ENCODE assay signal across 23 mouse cellular contexts in the genomic region with DNA sequence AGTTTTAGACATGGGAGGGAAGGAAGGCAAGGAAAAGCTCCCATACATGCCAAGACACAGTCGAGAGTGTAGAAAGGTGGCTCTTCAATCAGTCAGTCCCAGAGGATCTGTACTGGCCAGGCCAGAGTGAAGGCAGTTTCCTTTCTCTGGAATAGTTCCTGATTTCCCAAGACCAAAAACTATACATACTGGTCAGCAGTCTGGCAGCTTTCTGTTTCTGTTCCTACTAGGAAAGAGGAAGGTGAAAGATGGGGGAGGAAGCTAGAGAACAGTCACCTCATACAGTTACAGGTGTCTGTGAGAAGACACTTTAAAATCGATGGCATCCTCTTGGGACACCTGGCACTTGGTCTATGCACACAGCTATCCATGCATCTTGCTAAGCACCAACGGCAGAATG. TPM values are rescaled to one million over a fixed set of nuclear protein-coding genes. Genes with fewer than 3 reads are reported as not detected.
DNase-seq lines count a peak whose midpoint lies in the region; ATAC-seq and TF ChIP-seq lines count a peak whose summit lies in the region.
"Had no signal": no experiment of that assay in that cellular context is flagged by ENCODE, and none has a peak within 500 bp of the region (broad histone marks: within the 10 kb centered on the region; RNA-seq: fewer than 3 reads in every experiment).

No protein-coding gene starts in this region.

- DNase-seq in cerebellum, adult 8-10 months: peak; percentile 10
- no peak for DNase-seq in liver, postnatal 0 days
- no peak for DNase-seq in hindbrain, embryonic 10.5 days (ENCODE audit: low spot score)
- DNase-seq: adrenal gland, postnatal 10 days; kidney, adult 11 months; kidney, postnatal 14 days; lung, postnatal 4 days; right cerebral cortex, adult 18-20 months; spleen, adult 18-20 months had no signal

- H3K27me3 ChIP-seq in liver, postnatal 0 days (ENCODE audit: insufficient read depth, low read length): no peaks in the 10 kb centered on the region
- no peaks in the 10 kb centered on the region for H3K27me3 ChIP-seq in liver, embryonic 12.5 days (replicated peaks)
- no peaks in the 10 kb centered on the region for H3K27me3 ChIP-seq in small intestine, adult 2 months (ENCODE audit: control insufficient read depth, insufficient read depth, low read length)
- no peaks in the 10 kb centered on the region for H3K27me3 ChIP-seq in hindbrain, embryonic 10.5 days (ENCODE audit: insufficient read depth, poor library complexity, severe bottlenecking)
- no peaks in the 10 kb centered on the region for H3K27me3 ChIP-seq in hindbrain, embryonic 12.5 days
- H3K27me3 ChIP-seq: CH12.LX; forebrain, embryonic 15.5 days; hindbrain, embryonic 15.5 days; liver, embryonic 15.5 days; midbrain, embryonic 13.5 days had no signal

- no peak for TF ChIP-seq CTCF in liver, postnatal 0 days (IDR thresholded peaks at IDR 0.05; ENCODE audit: low read depth)
- TF ChIP-seq CTCF in small intestine, adult 2 months (IDR thresholded peaks at IDR 0.05; ENCODE audit: extremely low read depth, insufficient read length, insufficient replicate concordance, low read depth, low read length): no peak

- no peaks in the 10 kb centered on the region for H3K4me1 ChIP-seq in liver, postnatal 0 days (ENCODE audit: insufficient read depth)
- H3K4me1 ChIP-seq in liver, embryonic 12.5 days: no peaks in the 10 kb centered on the region
- H3K4me1 ChIP-seq in small intestine, adult 2 months (ENCODE audit: control insufficient read depth, insufficient read depth, insufficient read length, low read length): 0 out of 2 replicates have a peak, but pooled peaks cover 6% of the 10 kb centered on the region
- H3K4me1 ChIP-seq in hindbrain, embryonic 10.5 days (replicated peaks): no peaks in the 10 kb centered on the region
- no peaks in the 10 kb centered on the region for H3K4me1 ChIP-seq in hindbrain, embryonic 12.5 days
- H3K4me1 ChIP-seq: embryonic facial prominence, embryonic 10.5 days; forebrain, embryonic 15.5 days; hindbrain, embryonic 15.5 days; liver, embryonic 15.5 days; midbrain, embryonic 13.5 days had no signal

- no peak overlapping the region for H3K9ac ChIP-seq in liver, postnatal 0 days (replicated peaks)
- no peak overlapping the region for H3K9ac ChIP-seq in liver, embryonic 12.5 days
- no peak overlapping the region for H3K9ac ChIP-seq in hindbrain, embryonic 12.5 days
- H3K9ac ChIP-seq: forebrain, embryonic 15.5 days; hindbrain, embryonic 15.5 days; liver, embryonic 15.5 days; midbrain, embryonic 13.5 days had no signal

- no peak for ATAC-seq in cerebellum, adult (ENCODE audit: insufficient number of reproducible peaks, low FRiP score, low TSS enrichment)
- peak; percentile 17; the same call in 1 of the 2 replicates for ATAC-seq in liver, postnatal 0 days
- ATAC-seq in liver, embryonic 12.5 days: no peak
- ATAC-seq in granulocyte monocyte progenitor cell, adult 5-6 weeks (replicated peaks; ENCODE audit: poor library complexity, severe bottlenecking): peak; percentile 93
- ATAC-seq in hindbrain, embryonic 12.5 days (ENCODE audit: low FRiP score): no peak
- ATAC-seq: forebrain, embryonic 15.5 days; midbrain, embryonic 13.5 days had no signal

- no peak overlapping the region for H3K4me3 ChIP-seq in liver, postnatal 0 days (ENCODE audit: low read depth, low read length)
- no peak overlapping the region for H3K4me3 ChIP-seq in liver, embryonic 12.5 days
- H3K4me3 ChIP-seq in small intestine, adult 2 months (ENCODE audit: low read depth, low read length): no peak overlapping the region
- no peak overlapping the region for H3K4me3 ChIP-seq in hindbrain, embryonic 10.5 days
- no peak overlapping the region for H3K4me3 ChIP-seq in hindbrain, embryonic 12.5 days
- H3K4me3 ChIP-seq: embryonic facial prominence, embryonic 10.5 days; forebrain, embryonic 15.5 days; hindbrain, embryonic 15.5 days; left cerebral cortex, adult 2 months; liver, embryonic 15.5 days; midbrain, embryonic 13.5 days had no signal

- peaks cover 68% of the 10 kb centered on the region for H3K36me3 ChIP-seq in liver, postnatal 0 days (replicated peaks; ENCODE audit: insufficient read depth, low read length)
- peaks cover 74% of the 10 kb centered on the region for H3K36me3 ChIP-seq in liver, embryonic 12.5 days
- H3K36me3 ChIP-seq in small intestine, adult 2 months (ENCODE audit: control insufficient read depth, insufficient read depth, low read length): peaks cover 54% of the 10 kb centered on the region
- H3K36me3 ChIP-seq in hindbrain, embryonic 10.5 days: peaks cover 74% of the 10 kb centered on the region
- H3K36me3 ChIP-seq in hindbrain, embryonic 12.5 days: peaks cover 30% of the 10 kb centered on the region

- no peaks in the 10 kb centered on the region for H3K9me3 ChIP-seq in liver, postnatal 0 days (ENCODE audit: low read length)
- H3K9me3 ChIP-seq in liver, embryonic 12.5 days (replicated peaks): no peaks in the 10 kb centered on the region
- no peaks in the 10 kb centered on the region for H3K9me3 ChIP-seq in hindbrain, embryonic 10.5 days
- no peaks in the 10 kb centered on the region for H3K9me3 ChIP-seq in hindbrain, embryonic 12.5 days (replicated peaks)
- H3K9me3 ChIP-seq: embryonic facial prominence, embryonic 10.5 days; forebrain, embryonic 15.5 days; hindbrain, embryonic 15.5 days; liver, embryonic 15.5 days; midbrain, embryonic 13.5 days had no signal

- 78% methylated on average over 3 of the region's 3 CpGs for WGBS in liver, postnatal 0 days (ENCODE audit: insufficient replicate concordance)
- 68% methylated on average over 3 of the region's 3 CpGs for WGBS in liver, embryonic 12.5 days (ENCODE audit: insufficient replicate concordance)
- WGBS in small intestine, adult 2 months: 80% methylated on average over 3 of the region's 3 CpGs
- WGBS in hindbrain, embryonic 10.5 days: 89% methylated on average over 3 of the region's 3 CpGs
- 94% methylated on average over 3 of the region's 3 CpGs for WGBS in hindbrain, embryonic 12.5 days

- TF ChIP-seq POLR2A in small intestine, adult 2 months (IDR thresholded peaks at IDR 0.05; ENCODE audit: low read depth, low read length): no peak

- TF ChIP-seq EP300 in liver, postnatal 0 days (IDR thresholded peaks at IDR 0.05; ENCODE audit: low read depth): no peak

- H3K27ac ChIP-seq in liver, postnatal 0 days (ENCODE audit: low read depth): 0 out of 2 replicates have a peak overlapping the region, but pooled peaks have one; percentile 18
- H3K27ac ChIP-seq in liver, embryonic 12.5 days: no peak overlapping the region
- H3K27ac ChIP-seq in small intestine, adult 2 months (ENCODE audit: insufficient read depth, low read depth, low read length): 0 out of 2 replicates have a peak overlapping the region, but pooled peaks have one; percentile 24
- H3K27ac ChIP-seq in hindbrain, embryonic 10.5 days: no peak overlapping the region
- H3K27ac ChIP-seq in hindbrain, embryonic 12.5 days: no peak overlapping the region
- H3K27ac ChIP-seq: embryonic facial prominence, embryonic 10.5 days; forebrain, embryonic 15.5 days; hindbrain, embryonic 15.5 days; left cerebral cortex, adult 2 months; liver, embryonic 15.5 days; midbrain, embryonic 13.5 days had no signal

- no peak overlapping the region for H3K4me2 ChIP-seq in liver, postnatal 0 days (ENCODE audit: low read depth, low read length)
- no peak overlapping the region for H3K4me2 ChIP-seq in liver, embryonic 12.5 days
- no peak overlapping the region for H3K4me2 ChIP-seq in hindbrain, embryonic 12.5 days (replicated peaks)
- H3K4me2 ChIP-seq: forebrain, embryonic 15.5 days; hindbrain, embryonic 15.5 days; liver, embryonic 15.5 days; midbrain, embryonic 13.5 days had no signal

RNA-seq across cellular contexts. Expression of a gene that starts 9.2 kb away (rescaled TPM):
- polyA plus RNA-seq in liver, postnatal 0 days (2015; fragmentation: Nextera tagmentation; extraction: Ambion mirVana): 0.49 and 0.56 TPM in 2 replicates
- polyA plus RNA-seq in liver, embryonic 12.5 days (2016; fragmentation: Nextera tagmentation; extraction: Ambion mirVana): 0.06 and 0.13 TPM in 2 replicates
- not detected in 2 replicates for total RNA-seq in granulocyte monocyte progenitor cell, adult 5-6 weeks (2014; fragmentation: Nextera tagmentation)
- total RNA-seq in granulocyte monocyte progenitor cell, adult 5-6 weeks (2017): not detected in 2 replicates
- polyA plus RNA-seq in small intestine, adult 2 months (2012; rRNA removed): 1.3 and 1.5 TPM in 2 replicates
- 0.09 TPM in 1 of 2 replicates, not detected in the other for polyA plus RNA-seq in hindbrain, embryonic 10.5 days (2016; fragmentation: Nextera tagmentation; extraction: Ambion mirVana)
- 0.22 and 0.23 TPM in 2 replicates for polyA plus RNA-seq in hindbrain, embryonic 12.5 days (2016; fragmentation: Nextera tagmentation; extraction: Ambion mirVana)
- total RNA-seq: layer of hippocampus, adult 8-10 months; left cerebral cortex, adult 2 months had no signal

RNA-seq across cellular contexts. Expression of a gene that starts 36.3 kb away (rescaled TPM):
- 3.3 and 4.3 TPM in 2 replicates for polyA plus RNA-seq in liver, postnatal 0 days (2015; fragmentation: Nextera tagmentation; extraction: Ambion mirVana)
- polyA plus RNA-seq in liver, embryonic 12.5 days (2016; fragmentation: Nextera tagmentation; extraction: Ambion mirVana): 5.4 and 5.6 TPM in 2 replicates
- 19.1 and 28.6 TPM in 2 replicates for total RNA-seq in granulocyte monocyte progenitor cell, adult 5-6 weeks (2014; fragmentation: Nextera tagmentation)
- 10.7 and 15.1 TPM in 2 replicates for total RNA-seq in granulocyte monocyte progenitor cell, adult 5-6 weeks (2017)
- polyA plus RNA-seq in small intestine, adult 2 months (2012; rRNA removed): 3.9 and 4.9 TPM in 2 replicates
- polyA plus RNA-seq in hindbrain, embryonic 10.5 days (2016; fragmentation: Nextera tagmentation; extraction: Ambion mirVana): 8.5 and 9.4 TPM in 2 replicates
- polyA plus RNA-seq in hindbrain, embryonic 12.5 days (2016; fragmentation: Nextera tagmentation; extraction: Ambion mirVana): 11.3 and 12.2 TPM in 2 replicates

RNA-seq across cellular contexts. Expression of a gene that starts 46.4 kb away (rescaled TPM):
- polyA plus RNA-seq in liver, postnatal 0 days (2015; fragmentation: Nextera tagmentation; extraction: Ambion mirVana): 0.11 TPM in 2 replicates
- polyA plus RNA-seq in liver, embryonic 12.5 days (2016; fragmentation: Nextera tagmentation; extraction: Ambion mirVana): not detected in 2 replicates
- total RNA-seq in granulocyte monocyte progenitor cell, adult 5-6 weeks (2014; fragmentation: Nextera tagmentation): not detected in 2 replicates
- total RNA-seq in granulocyte monocyte progenitor cell, adult 5-6 weeks (2017): 0.13 TPM in 1 of 2 replicates, not detected in the other
- polyA plus RNA-seq in small intestine, adult 2 months (2012; rRNA removed): 0.17 and 0.29 TPM in 2 replicates
- polyA plus RNA-seq in hindbrain, embryonic 10.5 days (2016; fragmentation: Nextera tagmentation; extraction: Ambion mirVana): 0.05 TPM in 1 of 2 replicates, not detected in the other
- polyA plus RNA-seq in hindbrain, embryonic 12.5 days (2016; fragmentation: Nextera tagmentation; extraction: Ambion mirVana): 0.04 TPM in 1 of 2 replicates, not detected in the other
- total RNA-seq: layer of hippocampus, adult 8-10 months; left cerebral cortex, adult 2 months had no signal
- polyA plus RNA-seq: embryonic facial prominence, embryonic 10.5 days; stomach, embryonic 16.5 days had no signal

Comparison
In these comparisons a context has a peak if more than half of its experiments do, and no peak if none do; other contexts are left out.
1. ATAC-seq: peak in liver, postnatal 0 days (single experiment) and granulocyte monocyte progenitor cell, adult 5-6 weeks (single experiment); none in cerebellum, adult (single experiment), liver, embryonic 12.5 days (single experiment) and hindbrain, embryonic 12.5 days (single experiment).
2. H3K27ac ChIP-seq: peak in liver, postnatal 0 days (single experiment) and small intestine, adult 2 months (single experiment); none in liver, embryonic 12.5 days (single experiment), hindbrain, embryonic 10.5 days (single experiment) and hindbrain, embryonic 12.5 days (single experiment).